Mouse (Mus musculus): ENCODE measurements at regions not wholly inside any gene's neighbourhood (a gene's known extent, or its start where the extent isn't known, plus 50 kb on each side); places are given as distances from the start of the nearest gene placed in this dataset.

- DNase-seq (ENCODE audit: low spot score): peak; percentile 5
These were observed 283.0 kb upstream of the Plxna2 start for GRCm38 (mm10) chr1:194334752-194335719.

DNA sequence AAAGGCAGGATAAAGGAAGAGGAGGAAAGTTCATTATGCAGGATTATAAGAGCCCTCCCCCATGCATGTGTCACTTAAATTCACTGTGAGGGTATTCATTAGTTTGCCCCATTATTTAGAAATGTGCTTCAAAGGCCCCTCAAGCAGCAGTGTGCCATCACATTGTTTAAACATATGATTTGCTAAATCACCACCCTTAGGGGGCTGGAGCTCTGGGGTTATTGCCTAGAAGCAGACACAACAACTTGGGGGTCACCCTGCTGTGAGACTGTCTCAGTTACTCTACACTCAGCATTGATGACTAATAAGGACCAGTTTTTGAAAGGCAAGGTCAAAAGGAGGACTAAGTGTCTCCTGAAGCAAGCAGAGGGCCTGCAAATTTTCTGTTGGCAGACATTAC is 285.4 kb upstream of the Plxna2 start:
- DNase-seq (ENCODE audit: low spot score): no peak

GRCm38 (mm10) chr1:194330471-194330870 is 287.5 kb upstream of the Plxna2 start:
- DNase-seq (ENCODE audit: low spot score): no peak

DNA sequence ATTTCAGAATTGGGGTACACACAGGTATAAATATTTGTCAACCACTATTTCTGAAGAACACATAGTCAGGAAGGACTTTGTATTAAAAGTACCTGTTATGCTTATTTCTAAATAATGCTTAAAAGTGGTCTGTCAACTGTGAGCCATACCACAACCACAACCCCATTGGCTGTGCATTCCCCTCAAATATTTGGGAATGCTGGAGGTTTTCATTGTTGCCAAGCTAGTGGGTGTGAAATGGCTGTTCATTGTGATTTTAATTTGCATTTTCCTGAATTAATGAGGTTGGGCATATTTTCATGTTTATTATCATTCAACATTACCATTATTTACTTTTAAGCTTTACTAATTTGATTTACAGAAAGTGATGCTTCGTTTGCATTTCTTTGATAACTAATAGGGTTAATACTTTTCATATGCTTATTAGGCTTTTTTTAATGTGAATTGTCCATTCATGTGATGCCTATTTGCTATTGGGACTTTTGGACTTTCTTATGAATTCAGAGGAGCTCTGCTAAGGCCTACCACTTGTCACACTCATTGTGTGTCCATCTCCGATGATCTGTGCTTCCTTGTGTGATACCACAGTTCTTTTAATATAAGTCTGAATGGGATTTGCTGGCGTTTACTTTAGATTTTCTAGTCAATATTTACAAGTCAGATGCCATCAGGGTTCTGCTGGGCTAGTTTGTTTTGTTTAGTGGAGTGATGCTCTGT is 297.5 kb upstream of the Plxna2 start:
- no peak for DNase-seq (ENCODE audit: low spot score)

DNA sequence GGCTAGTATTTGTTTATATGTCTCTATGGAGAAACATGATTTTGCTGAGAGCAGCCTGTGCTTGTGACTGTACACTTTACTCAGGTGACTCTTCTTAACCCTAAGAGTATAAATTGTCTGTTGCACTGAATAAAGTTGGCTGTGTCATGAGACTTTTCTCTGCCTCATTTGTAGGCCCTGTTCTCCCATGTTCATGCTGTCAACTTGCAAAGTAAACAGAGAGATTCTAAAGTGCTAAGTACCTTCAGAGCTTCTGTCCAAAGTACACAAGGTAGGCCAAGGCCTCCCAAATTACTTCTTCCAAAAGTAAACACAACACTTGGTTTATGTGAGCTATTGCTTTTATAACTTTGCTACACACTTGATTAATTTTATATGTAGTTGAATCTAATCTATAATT is 299.7 kb upstream of the Plxna2 start:
- no peak for DNase-seq (ENCODE audit: low spot score)

DNA sequence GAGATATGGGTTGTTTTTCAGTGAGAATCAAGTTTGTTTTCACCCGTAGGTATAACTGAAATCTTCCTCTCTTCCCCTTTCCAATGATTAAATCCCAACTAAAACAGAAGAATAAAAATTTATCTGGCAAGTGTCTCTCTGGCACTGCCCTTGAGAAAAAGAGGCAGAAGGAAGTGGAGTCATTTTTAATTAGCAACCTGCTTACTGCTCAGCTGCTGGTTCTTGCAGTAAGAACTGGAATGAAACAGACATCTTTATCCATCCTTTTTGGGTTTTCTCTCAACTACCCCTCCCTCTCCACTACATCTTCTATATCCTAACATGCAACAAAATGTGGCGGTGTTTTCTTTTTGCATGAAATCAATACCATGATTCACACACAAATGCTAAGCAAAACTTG is 302.4 kb upstream of the Plxna2 start:
- no peak for DNase-seq (ENCODE audit: low spot score)

DNA sequence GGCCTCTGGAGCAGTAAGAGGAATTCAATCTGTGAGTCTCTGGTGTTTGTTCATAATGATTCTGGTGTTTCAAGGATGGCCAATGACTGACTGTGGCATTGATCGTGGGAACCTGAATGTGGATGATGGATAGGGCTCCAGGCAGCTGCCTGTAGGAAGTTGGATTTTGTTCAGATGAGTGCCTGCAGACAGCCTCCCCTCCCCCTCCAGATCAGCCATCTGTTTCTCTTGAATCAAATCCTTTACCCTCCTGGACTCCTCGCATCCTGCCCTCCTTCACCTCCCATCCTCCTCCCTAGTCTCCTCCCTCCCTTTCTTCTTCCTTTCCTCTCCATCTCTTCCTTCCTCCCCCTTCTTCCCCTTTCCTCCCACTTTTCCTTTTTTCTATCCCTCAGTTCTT is 307.6 kb upstream of the Plxna2 start:
- no peak for DNase-seq (ENCODE audit: low spot score)

DNA sequence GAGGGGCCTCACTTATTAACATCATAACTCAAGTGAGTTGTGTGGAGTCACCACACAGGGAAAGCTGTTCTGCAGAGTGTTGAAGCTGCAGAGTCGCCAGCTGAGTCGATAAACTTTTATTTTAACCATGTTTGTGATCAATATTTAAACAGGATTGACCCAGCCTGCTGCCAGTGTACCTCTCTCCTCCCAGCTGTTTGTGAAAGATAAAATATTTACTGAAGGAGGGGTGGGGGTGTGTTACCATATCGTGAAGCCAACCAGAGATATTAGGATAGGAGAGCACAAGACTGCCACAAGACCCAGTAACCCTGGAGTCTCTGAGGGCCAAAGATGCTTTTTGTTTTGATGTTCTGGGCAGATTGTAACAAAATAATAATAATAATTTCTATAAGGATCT is 309.4 kb upstream of the Plxna2 start:
- DNase-seq (ENCODE audit: low spot score): no peak

- DNase-seq (ENCODE audit: low spot score): no peak
These were observed 314.1 kb upstream of the Plxna2 start for GRCm38 (mm10) chr1:194303951-194304350.

- no peak for DNase-seq (ENCODE audit: low spot score)
These were observed 315.2 kb upstream of the Plxna2 start for GRCm38 (mm10) chr1:194302775-194303174.

- DNase-seq (ENCODE audit: low spot score): no peak
These were observed 336.1 kb upstream of the Plxna2 start for GRCm38 (mm10) chr1:194281941-194282340.

DNA sequence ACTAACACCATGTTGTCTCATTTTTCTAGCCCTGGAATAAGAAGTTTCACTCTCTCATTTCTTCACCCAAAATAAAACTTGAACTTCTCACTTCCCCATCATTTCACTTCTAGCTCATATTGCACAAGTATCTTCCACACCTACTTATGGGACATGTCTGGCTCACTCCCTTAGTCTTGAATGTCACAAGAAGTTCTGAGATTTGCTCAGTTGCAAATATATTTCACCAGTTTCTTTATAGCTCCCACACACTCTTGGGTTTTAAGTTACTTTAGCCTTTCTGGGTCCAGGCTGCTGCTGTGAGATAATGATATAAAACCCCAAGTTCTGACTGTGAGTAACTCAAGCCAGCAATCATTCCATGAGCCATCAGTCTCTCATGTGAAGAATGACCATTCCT is 350.0 kb upstream of the Plxna2 start:
- DNase-seq (ENCODE audit: low spot score): no peak

DNA sequence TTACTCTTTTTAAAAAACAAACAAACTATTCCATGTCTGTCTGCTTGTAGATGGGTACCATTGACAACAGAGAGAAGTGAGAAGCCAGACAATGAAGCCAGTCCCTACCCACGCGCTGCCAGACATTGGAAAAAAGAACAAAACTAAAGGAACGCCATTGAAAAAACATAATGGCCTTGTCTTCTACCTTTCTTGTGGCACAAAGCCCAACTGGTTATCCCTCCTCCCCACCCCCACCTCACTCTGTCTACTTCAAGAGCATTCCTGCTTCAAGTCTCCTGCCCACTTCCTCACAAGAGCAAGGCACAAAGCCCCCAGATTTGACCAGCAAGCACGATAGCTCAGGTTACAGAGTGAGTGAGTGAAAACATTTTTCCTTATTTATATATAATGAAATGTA is 355.6 kb upstream of the Plxna2 start:
- no peak for DNase-seq (ENCODE audit: low spot score)

DNA sequence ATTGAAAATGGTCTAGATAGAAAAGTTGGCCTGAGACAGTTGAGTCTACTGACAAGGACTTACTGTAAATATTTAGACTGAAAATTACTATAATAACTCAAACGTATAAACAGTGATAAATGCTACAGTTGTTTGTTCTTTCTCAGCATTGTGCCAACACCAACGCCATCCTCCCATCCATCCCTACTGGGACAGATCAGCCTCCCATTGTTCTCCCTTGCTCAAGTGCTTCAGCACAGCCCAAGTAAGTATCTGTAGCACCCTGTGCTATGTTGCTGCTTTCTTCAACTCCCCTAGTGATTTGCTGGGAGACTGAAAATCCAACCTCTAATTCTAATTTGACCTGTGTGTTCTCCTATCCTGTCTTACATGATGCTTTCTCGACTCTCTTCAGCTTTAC is 358.1 kb upstream of the Plxna2 start:
- DNase-seq (ENCODE audit: low spot score): no peak

DNA sequence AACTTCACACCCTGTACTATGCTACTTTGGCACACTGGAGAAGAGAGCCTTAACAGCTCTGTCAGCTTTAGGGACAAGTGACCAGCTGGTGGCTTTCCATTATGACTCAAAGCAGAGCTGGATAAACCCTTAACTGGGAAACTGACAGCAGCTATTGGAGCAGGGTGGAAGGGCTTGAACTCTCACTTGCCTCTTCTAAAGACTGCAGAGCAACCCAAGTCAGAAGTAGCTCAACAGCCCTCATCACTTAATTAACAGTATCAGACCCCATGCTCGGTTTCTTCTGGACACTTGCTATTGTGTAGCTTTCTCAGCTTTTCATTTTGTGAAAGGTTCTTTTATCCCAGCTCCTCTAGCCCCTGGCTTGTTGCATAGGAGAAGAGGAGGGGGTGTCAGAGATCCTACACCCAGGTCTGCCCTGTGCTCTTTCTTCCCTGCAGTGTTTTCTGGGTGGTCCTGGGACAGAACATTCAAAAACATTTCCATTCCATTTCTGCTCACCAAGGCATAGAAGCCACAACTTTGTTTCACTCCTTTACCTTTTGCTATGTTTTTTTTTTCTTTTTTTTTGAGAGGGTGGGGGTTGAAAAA is 373.1 kb upstream of the Plxna2 start:
- DNase-seq (ENCODE audit: low spot score): no peak

GRCm38 (mm10) chr1:194241111-194241510 is 376.9 kb upstream of the Plxna2 start:
- no peak for DNase-seq (ENCODE audit: low spot score)

DNA sequence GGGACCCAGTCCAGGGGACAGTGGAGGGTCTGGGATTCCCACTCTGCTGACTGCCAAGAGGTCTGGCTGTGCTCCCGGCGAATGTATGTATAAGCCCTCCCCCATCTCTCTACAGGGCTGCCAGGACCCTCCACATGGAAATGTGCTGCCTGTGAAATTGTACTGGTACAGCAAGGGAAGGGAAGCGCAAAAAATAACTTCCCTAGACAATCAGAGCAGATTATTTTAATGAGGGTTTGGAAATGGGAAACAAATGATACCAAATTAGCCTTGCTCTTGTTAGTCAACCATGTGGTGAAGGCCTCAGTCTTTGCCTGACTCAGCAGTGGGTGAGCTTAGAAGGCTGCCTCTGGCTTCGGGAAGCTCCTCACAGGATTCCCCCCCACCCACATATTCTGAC is 386.8 kb upstream of the Plxna2 start:
- DNase-seq (ENCODE audit: low spot score): no peak

GRCm38 (mm10) chr1:194226550-194227160 is 391.4 kb upstream of the Plxna2 start:
- no peak for DNase-seq (ENCODE audit: low spot score)

DNA sequence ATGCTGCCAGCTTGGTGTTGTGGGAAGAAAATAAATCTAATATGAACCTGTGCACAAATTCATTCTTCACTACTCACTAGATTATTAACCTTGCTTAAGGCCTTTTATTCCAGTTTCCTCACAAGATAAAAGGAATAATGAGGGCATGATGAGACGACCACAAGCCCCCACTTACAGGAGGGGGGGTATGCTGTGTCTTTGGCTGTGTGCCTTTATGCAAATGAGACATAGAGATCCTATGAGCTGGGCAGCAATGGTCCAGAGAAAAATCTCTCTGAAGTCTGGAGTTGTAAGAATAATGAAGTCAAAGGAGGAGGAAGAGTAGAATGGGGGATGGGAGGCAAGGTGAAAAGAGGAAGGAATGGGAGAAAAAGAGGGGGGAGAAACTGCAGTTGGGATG is 392.2 kb upstream of the Plxna2 start:
- DNase-seq (ENCODE audit: low spot score): no peak

DNA sequence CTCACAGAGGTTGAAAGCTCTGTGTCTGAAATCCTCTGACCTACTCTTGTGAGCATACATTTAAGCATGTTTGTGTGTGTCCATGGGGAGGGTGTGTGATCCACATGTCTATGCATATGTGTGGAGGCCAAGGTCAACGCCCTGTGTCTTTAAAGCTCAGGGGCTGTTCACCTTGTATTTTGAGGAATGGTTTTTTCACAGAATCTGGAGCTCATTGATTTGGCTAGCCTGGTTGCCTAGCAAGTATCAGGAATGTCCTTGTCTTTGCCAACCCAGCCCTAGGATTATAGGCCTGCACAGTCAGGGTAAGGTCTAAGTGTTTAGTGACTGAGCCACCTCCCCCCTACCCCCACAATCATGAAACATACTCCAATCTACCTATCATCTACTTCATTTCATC is 394.0 kb upstream of the Plxna2 start:
- no peak for DNase-seq (ENCODE audit: low spot score)

GRCm38 (mm10) chr1:194223610-194224009 is 394.4 kb upstream of the Plxna2 start:
- DNase-seq (ENCODE audit: low spot score): no peak

GRCm38 (mm10) chr1:194223015-194223414 is 395.0 kb upstream of the Plxna2 start:
- DNase-seq (ENCODE audit: low spot score): peak; percentile 73

Measured in heart, adult 8-10 months (tissue).